Mouse (Mus musculus) MEL (cell line): ENCODE data around the gene Fam196b.

Source experiments
- CHD2 ChIP-seq: IDR thresholded peaks from 2 replicates; pipeline ENCODE4 v1.6.1; 2011; ENCODE audit warnings: low read length, improper control_type of control experiment
- CTCF ChIP-seq, 3 experiments: IDR thresholded peaks in 2 of 3; conservative IDR thresholded peaks in 1 of 3; 2 replicates each; pipeline ENCODE4 v1.5.1; 2011 to 2012; ENCODE audit warnings: low read length in 3 of 3, low read depth in 2 of 3, mild to moderate bottlenecking in 2 of 3, improper control_type of control experiment in 1 of 3, inconsistent platforms in 1 of 3, mixed read lengths in 1 of 3, moderate library complexity in 1 of 3; ENCODE audit not compliant: control insufficient read depth in 1 of 3, insufficient read depth in 1 of 3, poor library complexity in 1 of 3, severe bottlenecking in 1 of 3
- ELF1 ChIP-seq: IDR thresholded peaks from 2 replicates; pipeline ENCODE4 v1.6.1; 2014; ENCODE audit warnings: low read depth, mild to moderate bottlenecking, inconsistent platforms, low read length, improper control_type of control experiment, moderate library complexity
- EP300 ChIP-seq, 2 experiments: IDR thresholded peaks; 2 replicates each; pipeline ENCODE4 v1.6.1; 2011; ENCODE audit warnings: improper control_type of control experiment in 2 of 2, low read length in 2 of 2, low read depth in 1 of 2, mild to moderate bottlenecking in 1 of 2
- ETS1 ChIP-seq: IDR thresholded peaks from 2 replicates; pipeline ENCODE4 v1.6.1; 2012; ENCODE audit warnings: low read depth, mild to moderate bottlenecking, inconsistent platforms, low read length, improper control_type of control experiment, moderate library complexity
- JUND ChIP-seq: IDR thresholded peaks from 2 replicates; pipeline ENCODE4 v1.6.1; 2011; ENCODE audit warnings: low read depth, mild to moderate bottlenecking, improper control_type of control experiment, low read length
- MAX ChIP-seq: IDR thresholded peaks from 2 replicates; pipeline ENCODE4 v1.6.1; 2011; ENCODE audit warnings: low read length, improper control_type of control experiment
- MXI1 ChIP-seq: IDR thresholded peaks from 2 replicates; pipeline ENCODE4 v1.6.1; 2011; ENCODE audit warnings: mild to moderate bottlenecking, low read depth, low read length, improper control_type of control experiment
- NRF1 ChIP-seq: IDR thresholded peaks from 2 replicates; pipeline ENCODE4 v1.6.1; 2014; ENCODE audit warnings: low read depth, mild to moderate bottlenecking, inconsistent platforms, low read length, improper control_type of control experiment, moderate library complexity; ENCODE audit not compliant: poor library complexity, insufficient read depth, severe bottlenecking
- POLR2A ChIP-seq, 2 experiments: IDR thresholded peaks; 2 replicates each; pipeline ENCODE4 v1.6.1; 2011 to 2012; ENCODE audit warnings: low read length in 2 of 2, mild to moderate bottlenecking in 2 of 2, control low read depth in 1 of 2, improper control_type of control experiment in 1 of 2, low read depth in 1 of 2, moderate library complexity in 1 of 2; ENCODE audit not compliant: control insufficient read depth in 1 of 2, insufficient read depth in 1 of 2, poor library complexity in 1 of 2
- POLR2AphosphoS2 ChIP-seq: IDR thresholded peaks from 2 replicates; pipeline ENCODE4 v1.6.1; 2011; ENCODE audit warnings: low read length, improper control_type of control experiment
- UBTF ChIP-seq: IDR thresholded peaks from 2 replicates; pipeline ENCODE4 v1.6.1; 2012; ENCODE audit warnings: low read depth, mild to moderate bottlenecking, inconsistent platforms, low read length, improper control_type of control experiment, moderate library complexity, borderline replicate concordance; ENCODE audit not compliant: insufficient read depth

GRCm38 (mm10) chr11:34291304-34291703 is 23.3 kb upstream of the Fam196b start:
- TF ChIP-seq UBTF = no peak
- no peak for TF ChIP-seq ELF1
- no peak for TF ChIP-seq MXI1
- no peak for TF ChIP-seq CHD2
- TF ChIP-seq POLR2A (IDR thresholded peaks at IDR 0.05; ENCODE audit: control insufficient read depth in 1 of 2, insufficient read depth in 1 of 2, low read depth in 1 of 2, low read length in 2 of 2, poor library complexity in 1 of 2) = no peak
- TF ChIP-seq CTCF (IDR thresholded peaks at IDR 0.05 in 2 of 3, conservative IDR thresholded peaks at IDR 0.05 in 1 of 3; ENCODE audit: control insufficient read depth in 1 of 3, insufficient read depth in 1 of 3, low read depth in 2 of 3, low read length in 3 of 3, poor library complexity in 1 of 3, severe bottlenecking in 1 of 3) = no peak
- TF ChIP-seq POLR2AphosphoS2 = no peak
- TF ChIP-seq EP300 (IDR thresholded peaks at IDR 0.05; ENCODE audit: low read depth in 1 of 2, low read length in 2 of 2) = no peak
- TF ChIP-seq ETS1 = no peak
- no peak for TF ChIP-seq JUND
- no peak for TF ChIP-seq NRF1
- TF ChIP-seq MAX = no peak
